Mouse (Mus musculus): ENCODE data around the gene Fcgr3.

Gene Fcgr3

DNA sequence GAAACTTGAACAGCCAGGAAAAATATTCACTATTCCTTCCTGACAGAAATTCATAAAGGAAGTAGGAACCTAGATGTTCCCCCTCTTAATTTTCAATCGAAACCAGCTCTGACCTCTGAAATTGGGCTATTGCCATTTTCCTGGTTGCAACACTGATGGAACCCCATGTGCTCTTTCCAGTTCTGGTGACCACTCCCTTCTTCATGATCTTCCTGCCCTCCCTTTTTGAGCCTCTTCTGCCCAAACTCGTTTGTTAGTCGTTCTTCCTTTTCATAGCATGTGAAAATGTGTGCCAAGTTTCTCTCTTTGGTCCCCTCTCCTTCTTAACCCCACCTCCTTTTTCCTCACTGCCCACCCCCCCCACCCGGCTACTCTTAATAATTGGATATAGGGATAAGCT, 53.0 kb downstream of the Fcgr3 start:
- no peak for DNase-seq (ENCODE audit: low spot score)

- DNase-seq (ENCODE audit: low spot score) = no peak
Measured at GRCm38 (mm10) chr1:171006905-171007304, 57.8 kb downstream of the Fcgr3 start.

- no peak for DNase-seq (ENCODE audit: low spot score)
Measured at GRCm38 (mm10) chr1:171006335-171006734, 58.4 kb downstream of the Fcgr3 start.

- DNase-seq (ENCODE audit: low spot score) = no peak
Measured at GRCm38 (mm10) chr1:171005586-171005985, 59.1 kb downstream of the Fcgr3 start.

GRCm38 (mm10) chr1:171005081-171005480, 59.7 kb downstream of the Fcgr3 start:
- no peak for DNase-seq (ENCODE audit: low spot score)

All from left cerebral cortex, adult 11 months (tissue).